Mouse (Mus musculus) spleen, embryonic (tissue): ENCODE data around the gene Fbxo47.
"Not testable (repeated sequence)": the region's sequence is repeated elsewhere in the genome, so short reads cannot be mapped to it uniquely, and the experiment has no call there.

Experiments used
- CTCF ChIA-PET: fragments of 350-600 bp; sonication (Branson Sonifier 250); formaldehyde crosslinking; loops from one replicate; lab custom pipeline; 2022; lab: Charles Lee

The Fbxo47 gene

DNA sequence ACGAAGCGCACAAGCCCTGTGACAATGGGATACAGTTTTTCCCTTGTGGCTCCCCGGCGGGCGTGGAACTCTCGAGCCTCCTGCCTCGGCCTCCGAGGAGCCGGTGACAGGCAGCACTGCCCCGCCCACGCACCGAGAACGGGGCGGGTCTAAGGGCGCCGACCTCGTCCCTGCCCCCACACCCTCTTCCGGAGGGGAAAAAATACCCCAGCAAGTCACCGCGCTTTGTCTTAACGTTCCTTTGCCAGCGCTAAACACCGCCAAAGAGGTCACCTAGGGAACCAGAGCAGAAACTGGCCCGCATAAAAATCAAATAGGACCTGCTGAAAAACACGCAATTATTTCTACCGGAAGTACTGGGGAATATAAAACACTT is 424 bp downstream of the Fbxo47 start:
- CTCF ChIA-PET, result no interaction called here

DNA sequence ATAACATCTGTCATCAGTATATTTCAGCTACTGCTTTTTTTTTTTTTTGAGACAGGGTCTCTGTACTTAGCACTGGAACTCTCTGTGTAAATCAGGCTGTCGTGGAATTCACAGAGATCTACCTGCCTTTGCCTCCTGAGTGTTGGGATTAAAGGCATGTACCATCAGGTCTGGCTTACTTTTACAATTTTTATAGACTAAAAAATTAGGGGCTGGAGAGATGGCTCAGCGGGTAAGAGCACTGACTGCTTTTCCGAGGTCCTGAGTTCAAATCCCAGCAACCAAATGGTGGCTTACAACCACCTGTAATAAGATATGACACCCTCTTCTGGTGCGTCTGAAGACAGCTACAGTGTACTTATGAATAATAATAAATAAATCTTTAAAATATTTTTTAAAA is 3.6 kb downstream of the Fbxo47 start:
- CTCF ChIA-PET, result no interaction called here

DNA sequence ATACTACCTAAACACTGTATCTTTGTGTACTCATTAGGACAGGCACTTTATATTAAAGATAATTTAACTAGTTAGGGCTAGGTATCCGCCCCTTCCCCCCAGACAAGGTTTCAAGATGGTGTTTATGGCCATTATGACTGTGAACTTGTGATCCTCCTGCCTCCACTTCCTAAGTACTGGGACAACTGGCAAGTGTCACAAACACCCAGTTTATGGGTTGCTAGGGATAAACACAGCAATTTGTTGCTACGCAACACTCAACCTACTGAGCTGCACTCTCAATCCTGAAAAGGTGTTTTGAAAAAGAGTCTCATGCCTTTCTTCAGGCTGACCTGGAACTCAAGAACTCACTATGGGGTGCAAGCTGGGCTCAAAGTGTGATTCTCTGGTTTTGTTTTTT is 6.6 kb downstream of the Fbxo47 start:
- CTCF ChIA-PET, result interaction anchor here (0.6 kb wide), 1 partner anchor 11 kb away, joined by 13 read pairs; no protein-coding TSS in a partner anchor

DNA sequence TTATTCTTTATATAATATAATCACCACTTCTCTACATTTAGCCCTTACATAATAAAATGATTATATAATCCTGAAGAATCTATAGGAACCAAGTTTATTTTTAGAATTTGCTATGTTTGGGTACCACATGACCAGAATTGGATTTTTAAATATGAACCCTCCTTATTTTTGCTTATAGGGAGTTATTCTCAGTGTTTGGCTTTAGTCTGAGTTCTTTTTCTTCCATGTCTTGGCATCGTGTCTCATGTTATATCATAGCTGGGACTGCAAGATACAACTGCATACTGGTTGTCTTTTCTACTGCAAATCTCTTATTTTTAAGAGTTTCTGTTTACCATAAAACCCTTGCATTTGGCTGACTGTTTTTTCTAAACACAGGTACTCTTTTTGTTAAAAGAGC is 9.6 kb downstream of the Fbxo47 start:
- CTCF ChIA-PET, result no interaction called here

DNA sequence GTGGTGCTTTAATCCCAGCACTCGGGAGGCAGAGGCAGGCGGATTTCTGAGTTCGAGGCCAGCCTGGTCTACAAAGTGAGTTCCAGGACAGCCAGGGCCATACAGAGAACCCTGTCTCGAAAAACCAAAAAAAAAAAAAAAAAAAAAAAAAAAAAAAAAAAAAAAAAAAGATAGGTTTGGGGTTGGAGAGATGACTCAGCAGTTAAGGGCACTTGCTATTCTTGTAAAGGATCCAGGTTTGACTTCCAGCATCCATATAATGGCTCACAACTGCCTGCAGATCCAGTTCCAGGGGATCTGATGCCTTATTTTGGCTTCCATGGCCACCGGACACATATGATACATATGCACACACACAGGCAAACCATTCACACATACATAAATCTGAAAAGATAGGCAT is 11.6 kb downstream of the Fbxo47 start:
- CTCF ChIA-PET, result not testable (repeated sequence)

DNA sequence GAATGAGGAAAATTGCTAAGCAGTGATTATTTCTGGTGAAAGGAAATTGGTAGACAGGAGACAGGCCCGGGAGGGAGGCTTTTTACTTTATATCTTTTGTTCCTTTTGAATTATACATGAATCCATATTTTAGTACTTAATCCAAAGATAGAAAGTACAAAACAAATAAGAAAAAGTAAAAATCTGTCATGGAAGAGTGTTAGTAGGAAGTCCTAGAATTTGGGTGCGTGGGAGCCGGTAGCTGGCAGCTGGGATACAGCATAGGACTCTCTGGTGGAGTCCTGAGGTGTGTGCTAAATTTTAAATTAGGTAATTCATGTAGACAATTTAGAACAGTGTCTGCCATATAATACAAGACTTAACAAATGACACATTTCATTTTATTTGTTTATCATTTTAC is 16.4 kb downstream of the Fbxo47 start:
- CTCF ChIA-PET, result no interaction called here

DNA sequence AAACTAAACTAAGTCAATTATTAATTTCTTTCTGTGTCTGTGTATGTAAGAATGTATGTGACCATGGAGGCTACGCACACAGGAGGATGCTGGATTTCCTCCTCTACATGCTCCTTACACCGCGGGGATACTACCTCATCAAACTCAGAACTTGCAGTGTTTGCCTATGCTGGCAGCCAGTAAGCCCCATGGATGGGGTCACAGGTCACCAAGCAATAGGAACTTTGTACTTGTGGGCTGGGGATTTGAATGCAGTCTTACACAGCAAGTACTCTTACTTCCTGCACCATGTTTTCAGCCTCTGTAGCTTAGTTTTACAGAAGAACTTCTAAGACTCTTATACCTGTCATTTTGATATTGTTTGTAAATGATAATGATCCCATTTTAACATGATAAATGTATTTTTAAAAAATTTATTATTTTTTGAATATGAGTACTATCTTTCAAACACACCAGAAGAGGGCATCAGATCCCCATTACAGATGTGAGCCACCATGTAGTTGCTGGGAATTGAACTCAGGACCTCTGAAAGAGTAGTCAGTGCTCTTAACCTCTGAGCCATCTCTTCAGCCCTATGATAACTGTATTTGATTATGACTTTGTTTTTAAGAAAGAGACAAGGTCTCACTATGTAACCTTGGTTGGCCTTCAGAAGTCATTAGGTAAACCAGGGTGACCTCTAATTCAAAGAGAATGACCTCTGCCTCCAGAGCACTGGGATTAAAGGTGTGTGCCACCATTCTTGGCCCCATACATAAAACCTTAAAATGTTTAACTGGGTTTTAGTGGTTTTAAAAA is 17.7 kb downstream of the Fbxo47 start:
- CTCF ChIA-PET, result no interaction called here

DNA sequence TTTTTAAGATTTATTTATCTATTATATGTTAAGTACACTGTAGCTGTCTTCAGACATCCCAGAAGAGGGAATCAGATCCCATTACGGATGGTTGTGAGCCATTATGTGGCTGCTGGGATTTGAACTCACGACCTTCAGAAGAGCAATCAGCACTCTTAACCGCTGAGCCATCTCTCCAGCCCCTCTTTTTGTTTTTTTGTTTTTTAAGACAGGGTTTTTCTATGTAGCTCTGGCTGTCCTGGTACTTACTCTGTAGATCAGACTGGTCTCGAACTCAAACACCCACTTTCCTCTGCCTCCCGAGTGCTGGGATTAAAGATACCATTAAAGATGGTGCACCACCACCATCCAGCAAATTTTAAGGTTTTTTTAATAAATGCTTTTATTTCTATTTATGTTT is 18.5 kb downstream of the Fbxo47 start:
- CTCF ChIA-PET, result interaction anchor here (0.5 to 0.7 kb wide), 2 partner anchors 67 to 153 kb away, joined by 5 to 14 read pairs; no protein-coding TSS in a partner anchor

DNA sequence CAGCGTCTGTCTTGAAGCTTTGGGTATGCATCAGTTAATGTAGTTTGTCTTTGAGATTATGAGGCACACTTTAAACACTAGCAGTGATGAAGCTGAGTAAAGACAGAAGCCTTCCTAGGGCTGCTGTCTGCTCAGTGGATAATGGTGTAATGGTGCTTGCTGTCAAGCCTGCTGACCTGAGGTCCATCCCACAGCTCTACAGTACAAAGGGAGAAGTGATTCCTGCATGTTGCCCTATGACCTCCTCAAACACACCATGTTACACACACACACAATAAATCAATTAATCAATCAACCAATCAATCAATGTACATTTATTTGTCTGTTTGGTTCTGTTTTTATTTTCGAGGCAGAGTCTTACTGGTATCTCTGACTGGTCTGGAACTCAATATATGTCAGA is 21.8 kb downstream of the Fbxo47 start:
- CTCF ChIA-PET, result no interaction called here

DNA sequence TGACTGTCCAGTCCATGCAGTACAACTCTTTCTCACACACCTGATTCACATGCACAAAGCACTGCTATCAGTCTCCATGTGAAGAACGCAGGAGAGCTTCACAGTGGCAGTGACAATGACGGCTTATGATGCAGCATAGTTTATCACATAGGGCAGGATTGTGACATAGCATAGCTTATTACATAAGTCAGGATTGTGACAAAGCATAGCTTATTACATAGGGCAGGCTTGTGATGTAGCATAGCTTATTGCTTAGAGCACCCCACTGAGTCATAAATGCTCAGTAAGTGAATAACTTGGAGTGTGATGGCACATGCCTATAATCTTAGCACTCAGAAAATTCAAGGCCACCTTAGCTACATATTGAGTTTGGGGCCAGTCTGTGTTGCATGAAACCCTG is 28.5 kb downstream of the Fbxo47 start:
- CTCF ChIA-PET, result no interaction called here

DNA sequence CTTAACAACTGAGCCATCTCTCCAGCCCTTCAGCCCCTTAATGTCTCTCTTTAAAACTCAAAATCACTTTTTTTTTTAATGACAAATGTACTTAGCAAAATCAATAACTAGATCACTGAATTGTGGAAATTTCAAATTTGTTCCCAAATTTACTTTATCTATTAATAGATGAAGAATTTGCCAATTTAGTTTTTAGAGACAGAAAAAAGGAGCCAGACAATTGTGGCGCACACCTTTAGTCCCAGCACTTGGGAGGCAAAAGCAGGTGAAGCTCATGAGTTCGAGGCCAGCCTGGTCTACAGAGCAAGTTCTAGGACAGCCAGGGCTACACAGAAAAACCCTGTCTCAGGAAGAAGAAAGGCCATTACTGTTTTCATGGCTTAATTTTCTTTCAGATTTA is 32.4 kb downstream of the Fbxo47 start:
- CTCF ChIA-PET, result no interaction called here

DNA sequence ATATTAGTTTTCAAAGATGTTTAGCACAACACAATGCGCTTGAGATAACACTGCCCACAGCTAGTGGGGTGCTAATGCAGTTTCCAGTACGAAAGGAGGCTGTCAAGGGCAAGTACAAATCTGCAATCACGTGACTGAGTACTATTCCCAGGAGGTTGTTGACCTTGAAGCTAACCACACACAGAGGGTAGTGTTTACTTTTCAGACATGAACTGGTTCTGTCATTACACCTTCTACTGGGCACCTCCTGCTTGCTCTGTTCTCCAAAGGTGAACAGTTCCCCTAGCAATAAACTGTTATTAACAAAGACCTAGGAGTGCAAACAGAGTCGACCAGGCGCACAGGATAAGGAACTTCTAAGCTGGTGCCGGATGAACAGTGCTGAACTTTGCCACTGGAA is 33.6 kb downstream of the Fbxo47 start:
- CTCF ChIA-PET, result interaction anchor here (1.0 kb wide), 1 partner anchor 9 kb away, joined by 3 read pairs; no protein-coding TSS in a partner anchor

DNA sequence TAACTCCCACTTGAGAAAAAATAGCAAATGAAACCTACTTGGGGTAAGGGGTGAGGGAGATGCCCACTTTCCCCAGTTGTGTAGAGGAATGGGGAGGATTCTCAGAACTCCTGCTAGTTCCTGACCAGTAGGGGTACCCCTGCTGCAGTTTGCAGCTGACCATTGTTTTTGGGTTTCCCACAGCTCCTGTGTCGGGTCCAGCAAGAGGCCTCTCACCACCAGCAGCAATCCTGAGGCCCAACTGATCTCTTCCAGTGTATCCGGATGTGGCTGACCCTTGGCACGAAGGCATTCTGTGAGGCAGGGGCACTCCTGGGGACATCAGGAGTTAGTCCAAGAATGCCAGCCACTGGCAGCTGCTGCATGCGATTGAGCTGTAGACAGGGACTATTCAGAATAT is 42.0 kb downstream of the Fbxo47 start:
- CTCF ChIA-PET, result no interaction called here

DNA sequence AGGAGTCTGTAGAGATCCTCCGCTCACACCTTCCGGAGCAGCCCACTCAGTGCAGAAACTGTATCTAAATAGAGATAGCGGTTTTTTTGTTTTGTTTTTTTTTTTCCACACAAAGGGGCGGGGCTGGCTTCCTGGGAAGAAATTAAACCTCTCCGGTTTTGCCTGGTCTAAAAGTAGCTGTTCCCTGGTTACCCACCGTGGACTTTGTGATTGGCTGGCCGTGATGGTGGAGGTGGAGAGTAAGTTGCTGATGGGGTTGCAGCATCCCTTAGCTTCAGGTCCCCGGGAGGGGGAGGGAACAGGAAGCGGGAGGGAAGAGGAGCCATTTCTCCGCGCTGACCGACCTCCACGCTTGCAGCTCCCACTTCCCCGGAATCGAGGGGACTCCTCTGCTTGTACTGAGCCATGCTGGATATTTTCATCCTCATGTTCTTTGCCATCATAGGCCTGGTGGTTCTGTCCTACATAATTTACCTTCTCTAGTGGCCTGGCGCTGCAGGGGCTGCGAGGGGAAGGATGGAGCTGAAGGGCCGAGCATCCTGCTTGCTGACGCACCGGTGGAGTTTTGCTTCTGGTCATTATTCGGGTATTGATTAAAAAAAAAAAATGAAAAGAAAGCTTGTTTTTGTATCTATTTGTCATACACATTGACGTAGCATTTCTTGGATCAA is 42.8 kb downstream of the Fbxo47 start:
- CTCF ChIA-PET, result interaction anchor here (0.9 kb wide), 1 partner anchor 47 kb away, joined by 3 read pairs; no protein-coding TSS in a partner anchor

DNA sequence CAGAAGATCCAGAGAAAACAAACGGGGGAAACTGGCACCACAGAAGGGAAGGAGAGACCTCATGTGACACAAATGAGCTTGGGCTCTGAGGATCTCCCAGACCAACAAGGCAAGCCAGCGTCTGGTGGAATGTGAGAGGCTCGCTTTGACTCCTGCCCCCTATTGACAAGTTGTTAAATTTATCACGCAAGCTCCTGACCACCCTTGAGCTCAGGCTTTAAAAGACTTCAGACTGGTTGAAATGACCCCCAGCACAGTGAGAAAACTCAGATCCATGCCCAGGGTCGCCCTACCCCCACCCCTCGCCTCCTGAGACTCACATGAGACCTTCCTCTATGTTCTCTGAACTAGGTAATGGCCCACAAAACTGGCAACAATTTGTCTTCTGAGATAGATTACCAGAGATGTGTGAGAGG is 43.4 kb downstream of the Fbxo47 start, which contains the start of gene B230217C12Rik:
TSS of gene B230217C12Rik (plus strand) at position 242 of the 416 bp plus-strand sequence.
- CTCF ChIA-PET, result interaction anchor here (0.9 kb wide), 1 partner anchor 47 kb away, joined by 3 read pairs; no protein-coding TSS in a partner anchor

DNA sequence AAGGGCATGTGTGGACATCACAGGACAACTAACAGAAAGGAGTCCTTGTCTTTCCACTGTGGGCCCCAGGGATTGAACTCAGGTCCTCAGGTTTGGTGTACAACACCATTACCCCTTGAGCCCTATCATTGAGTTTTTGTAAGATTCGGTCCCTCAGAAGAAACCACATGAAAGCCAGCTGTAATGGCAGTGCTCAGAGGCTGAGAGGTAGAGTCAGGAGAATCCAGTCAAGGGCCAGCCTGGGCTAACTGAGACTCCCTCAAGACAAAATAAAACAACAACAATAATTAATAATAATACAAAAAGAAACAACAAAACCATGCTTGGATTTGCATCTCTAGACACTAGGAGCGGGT is 43.8 kb downstream of the Fbxo47 start:
- CTCF ChIA-PET, result no interaction called here

DNA sequence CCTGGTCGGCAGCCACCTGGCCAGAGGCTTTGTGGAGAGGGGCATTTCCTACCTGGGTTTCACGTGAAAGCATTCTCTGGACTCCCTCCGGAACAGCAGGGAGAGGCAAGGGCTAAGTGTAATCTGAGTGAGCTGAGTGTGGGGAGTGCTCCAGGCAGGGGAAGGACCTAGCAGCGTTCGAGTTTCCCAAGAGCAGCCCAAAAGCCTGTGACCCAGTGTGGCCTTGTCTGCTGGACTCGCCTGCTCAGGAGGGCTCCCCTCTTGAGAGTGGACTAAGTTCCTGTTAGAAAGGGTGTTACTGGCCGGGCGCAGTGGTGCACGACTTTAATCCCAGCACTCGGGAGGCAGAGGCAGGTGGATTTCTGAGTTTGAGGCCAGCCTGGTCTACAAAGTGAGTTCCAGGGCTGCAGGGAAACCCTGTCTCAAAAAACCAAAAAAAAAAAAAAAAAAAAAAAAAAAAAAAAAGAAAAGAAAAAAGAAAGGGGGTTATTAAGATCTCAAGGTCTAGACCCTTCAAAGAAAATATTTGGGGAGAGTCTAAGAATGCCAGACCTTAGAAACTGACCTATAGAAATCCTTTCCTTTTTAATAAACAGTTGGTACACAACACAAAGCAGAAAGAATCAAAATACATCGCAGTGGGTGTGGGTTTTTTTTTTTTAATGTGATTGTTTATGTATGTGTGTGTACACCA is 44.4 kb downstream of the Fbxo47 start:
- CTCF ChIA-PET, result no interaction called here

DNA sequence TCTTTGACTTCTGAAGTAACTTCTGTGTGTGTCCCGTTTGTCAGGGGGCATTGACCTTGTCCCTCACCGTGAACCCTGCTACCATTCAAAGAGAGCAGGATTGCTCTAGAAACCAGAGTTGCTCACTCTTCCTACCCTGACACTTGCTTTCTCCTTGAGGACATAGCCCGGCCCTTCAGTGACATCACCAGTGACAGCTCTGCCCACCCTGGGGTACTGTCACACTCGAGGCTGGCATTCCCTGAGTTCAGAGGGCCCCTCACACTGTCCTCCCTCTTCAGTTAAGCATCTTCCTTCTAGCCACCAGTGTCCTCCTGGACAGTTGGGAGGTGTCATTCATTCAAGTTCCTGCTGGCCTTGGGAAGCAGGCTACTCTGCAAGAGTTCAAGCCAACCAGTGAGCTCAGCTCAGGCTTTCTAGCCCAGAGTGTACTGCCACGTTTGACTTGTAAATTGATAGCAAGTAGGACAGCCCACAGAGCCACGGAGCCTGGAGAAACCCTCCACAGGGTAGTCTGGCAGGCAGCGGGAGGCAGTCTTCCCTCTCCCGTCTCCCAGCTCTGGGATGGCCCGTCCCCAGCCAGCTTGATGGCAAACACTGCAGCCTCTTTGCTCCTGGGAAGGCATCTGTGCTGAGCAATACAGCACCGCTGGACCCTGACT is 45.0 kb downstream of the Fbxo47 start:
- CTCF ChIA-PET, result interaction anchor here (0.7 kb wide), 1 partner anchor 162 kb away, joined by 5 read pairs; no protein-coding TSS in a partner anchor

DNA sequence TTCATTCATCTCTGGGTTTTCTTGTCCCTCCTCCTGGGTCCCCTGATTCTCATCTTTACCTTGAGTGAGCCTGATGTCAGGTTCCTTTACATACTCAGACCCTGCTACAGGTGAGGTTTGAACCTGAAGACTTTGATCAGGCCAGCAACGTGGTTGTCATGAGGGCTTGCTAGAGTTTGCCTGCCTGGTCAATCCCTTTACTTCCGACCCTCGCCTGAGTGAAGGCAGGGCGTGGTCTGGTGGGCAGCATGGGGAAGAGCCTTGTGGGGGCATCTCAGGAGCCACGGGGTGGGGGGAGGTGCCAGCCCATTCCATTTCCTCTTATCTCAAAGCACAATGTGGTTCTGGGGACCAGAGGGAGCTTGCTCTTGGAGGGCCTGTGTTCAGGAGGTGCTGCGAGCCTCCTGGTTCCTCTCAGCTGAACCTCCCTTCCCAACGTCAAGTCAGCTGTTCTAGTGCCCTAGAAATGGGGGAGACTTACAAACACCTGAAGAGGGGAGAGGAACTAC is 46.3 kb downstream of the Fbxo47 start:
- CTCF ChIA-PET, result no interaction called here

DNA sequence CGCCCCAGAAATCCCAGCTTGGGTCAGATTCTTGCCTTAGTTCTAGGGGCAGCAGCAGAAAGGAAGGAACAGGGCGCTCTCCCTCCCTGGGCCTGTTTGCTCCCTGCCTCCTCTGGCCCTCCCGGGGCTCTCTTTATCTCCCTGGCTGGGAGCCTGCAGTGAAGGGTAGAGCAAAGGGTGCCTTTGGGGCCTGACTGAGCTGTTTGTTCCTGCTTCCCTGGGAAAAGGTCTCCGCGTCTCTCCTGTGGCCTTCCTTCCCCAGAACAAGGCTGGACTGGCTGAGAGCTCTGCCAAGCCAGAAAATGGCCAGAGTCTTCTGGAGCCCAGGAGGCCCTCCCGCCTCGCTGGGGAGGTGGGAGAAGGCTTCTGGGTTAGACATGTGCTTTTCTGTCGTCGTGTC is 46.9 kb downstream of the Fbxo47 start:
- CTCF ChIA-PET, result not testable (repeated sequence)

DNA sequence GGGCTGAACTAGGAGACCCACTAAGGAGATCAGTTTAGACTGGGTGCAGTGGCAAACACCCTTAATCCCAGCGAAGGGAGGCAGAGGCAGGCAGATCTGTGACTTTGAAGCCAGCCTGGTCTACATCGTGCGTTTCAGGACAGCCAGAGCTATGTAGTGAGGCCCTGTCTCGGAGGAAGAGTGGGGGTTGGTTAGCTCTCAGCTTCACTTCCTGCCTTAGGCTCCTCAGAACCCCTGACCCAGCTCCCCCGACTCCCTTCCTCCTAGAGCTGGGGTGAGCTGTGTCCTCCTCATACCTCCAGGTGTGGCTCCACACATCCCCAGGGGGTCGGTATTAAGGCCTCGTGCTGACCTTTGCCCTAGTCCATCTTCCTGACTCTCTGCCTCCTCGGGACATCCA is 47.4 kb downstream of the Fbxo47 start:
- CTCF ChIA-PET, result no interaction called here
